Mouse (Mus musculus): ENCODE measurements around the gene Il17rd. TPM values are rescaled to one million over a fixed set of nuclear protein-coding genes. Genes with fewer than 3 reads are reported as not detected.

Il17rd gene
- polyA plus RNA-seq, 1 experiment from 2014 or later = 5.7 TPM

- Histone ChIP-seq H3K36me3 (ENCODE audit: control insufficient read depth, insufficient read depth, low read length) (no peaks in the 10 kb centered on the region), H3K4me1 (replicated peaks; ENCODE audit: control insufficient read depth, insufficient read depth, low read length) (no peaks in the 10 kb centered on the region), H3K9ac (ENCODE audit: low read depth, low read length) (no peak overlapping the region), H3K4me2 (replicated peaks; ENCODE audit: low read depth, low read length) (no peak overlapping the region), H3K9me3 (ENCODE audit: control insufficient read depth, low read length) (no peaks in the 10 kb centered on the region), H3K4me3 (ENCODE audit: low read depth, low read length) (no peak overlapping the region), H3K27ac (ENCODE audit: low read depth, low read length) (no peak overlapping the region), H3K27me3 (ENCODE audit: control insufficient read depth, insufficient read depth, low read length) (no peaks in the 10 kb centered on the region)
- 68% methylated on average over 5 of the region's 5 CpGs for WGBS
- ATAC-seq (ENCODE audit: low FRiP score) (no peak), DNase-seq (ENCODE audit: low spot score) (no peak)
These were observed 55.5 kb downstream of the Il17rd start for GRCm38 (mm10) chr14:27094247-27094646.

GRCm38 (mm10) chr14:27096133-27096532 is 57.4 kb downstream of the Il17rd start:
- ATAC-seq (ENCODE audit: low FRiP score) = no peak
- Histone ChIP-seq H3K27ac (ENCODE audit: low read depth, low read length) (no peak overlapping the region), H3K36me3 (ENCODE audit: control insufficient read depth, insufficient read depth, low read length) (no peaks in the 10 kb centered on the region)

DNA sequence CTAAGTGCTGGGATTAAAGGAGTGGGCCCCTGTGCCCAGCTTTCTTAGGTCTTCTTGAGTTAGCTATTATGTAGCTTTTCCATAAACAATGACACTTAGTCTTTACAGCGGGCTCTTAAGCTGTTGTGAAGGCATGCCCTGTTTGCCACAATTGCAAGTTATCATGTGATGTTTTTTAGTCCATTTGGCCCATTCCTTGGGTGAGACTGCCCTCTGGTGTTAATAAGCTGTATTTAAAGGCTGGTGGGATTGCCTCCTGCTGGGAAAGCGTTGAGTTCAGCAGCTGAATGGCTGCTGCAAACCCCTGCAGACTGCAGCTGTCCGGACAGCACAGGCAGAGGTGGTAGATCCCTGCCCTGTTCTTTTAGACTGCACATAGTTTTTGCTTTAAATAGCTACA is 58.0 kb downstream of the Il17rd start:
- no peak overlapping the region for H3K4me2 ChIP-seq (replicated peaks; ENCODE audit: low read depth, low read length)
- no peaks in the 10 kb centered on the region for H3K4me1 ChIP-seq (replicated peaks; ENCODE audit: control insufficient read depth, insufficient read depth, low read length)
- no peaks in the 10 kb centered on the region for H3K9me3 ChIP-seq (ENCODE audit: control insufficient read depth, low read length)
- H3K9ac ChIP-seq (ENCODE audit: low read depth, low read length) = no peak overlapping the region
- H3K27ac ChIP-seq (ENCODE audit: low read depth, low read length) = no peak overlapping the region
- ATAC-seq (ENCODE audit: low FRiP score) (peak; percentile 53; the same call in 1 of the 2 replicates), DNase-seq (ENCODE audit: low spot score) (peak; percentile 90)
- H3K27me3 ChIP-seq (ENCODE audit: control insufficient read depth, insufficient read depth, low read length) = no peaks in the 10 kb centered on the region
- no peak overlapping the region for H3K4me3 ChIP-seq (ENCODE audit: low read depth, low read length)
- WGBS = 22% methylated on average over 3 of the region's 3 CpGs
- no peaks in the 10 kb centered on the region for H3K36me3 ChIP-seq (ENCODE audit: control insufficient read depth, insufficient read depth, low read length)

More at GRCm38 (mm10) chr14:27096133-27096532, 57.4 kb downstream of the Il17rd start:
- DNase-seq (ENCODE audit: low spot score) = no peak
- no peaks in the 10 kb centered on the region for H3K27me3 ChIP-seq (ENCODE audit: control insufficient read depth, insufficient read depth, low read length)
- WGBS = 70% methylated on average over 9 of the region's 9 CpGs
- no peaks in the 10 kb centered on the region for H3K4me1 ChIP-seq (replicated peaks; ENCODE audit: control insufficient read depth, insufficient read depth, low read length)
- H3K4me3 ChIP-seq (ENCODE audit: low read depth, low read length) = no peak overlapping the region
- no peak overlapping the region for H3K9ac ChIP-seq (ENCODE audit: low read depth, low read length)
- H3K4me2 ChIP-seq (replicated peaks; ENCODE audit: low read depth, low read length) = no peak overlapping the region
- no peaks in the 10 kb centered on the region for H3K9me3 ChIP-seq (ENCODE audit: control insufficient read depth, low read length)

- H3K27ac ChIP-seq (ENCODE audit: low read depth, low read length) = no peak overlapping the region
- H3K27me3 ChIP-seq (ENCODE audit: control insufficient read depth, insufficient read depth, low read length) = no peaks in the 10 kb centered on the region
- WGBS = 71% methylated on average over 7 of the region's 7 CpGs
- H3K36me3 ChIP-seq (ENCODE audit: control insufficient read depth, insufficient read depth, low read length) = no peaks in the 10 kb centered on the region
- H3K9ac ChIP-seq (ENCODE audit: low read depth, low read length) = no peak overlapping the region
- no peaks in the 10 kb centered on the region for H3K4me1 ChIP-seq (replicated peaks; ENCODE audit: control insufficient read depth, insufficient read depth, low read length)
- DNase-seq (ENCODE audit: low spot score) (no peak), ATAC-seq (ENCODE audit: low FRiP score) (no peak)
- no peak overlapping the region for H3K4me2 ChIP-seq (replicated peaks; ENCODE audit: low read depth, low read length)
- no peak overlapping the region for H3K4me3 ChIP-seq (ENCODE audit: low read depth, low read length)
- H3K9me3 ChIP-seq (ENCODE audit: control insufficient read depth, low read length) = no peaks in the 10 kb centered on the region
These were observed 63.0 kb downstream of the Il17rd start for GRCm38 (mm10) chr14:27101735-27102134.

- Histone ChIP-seq H3K9me3 (ENCODE audit: control insufficient read depth, low read length) (no peaks in the 10 kb centered on the region), H3K4me3 (ENCODE audit: low read depth, low read length) (no peak overlapping the region), H3K4me2 (replicated peaks; ENCODE audit: low read depth, low read length) (no peak overlapping the region), H3K9ac (ENCODE audit: low read depth, low read length) (no peak overlapping the region), H3K27ac (ENCODE audit: low read depth, low read length) (no peak overlapping the region), H3K36me3 (ENCODE audit: control insufficient read depth, insufficient read depth, low read length) (no peaks in the 10 kb centered on the region), H3K27me3 (ENCODE audit: control insufficient read depth, insufficient read depth, low read length) (no peaks in the 10 kb centered on the region), H3K4me1 (replicated peaks; ENCODE audit: control insufficient read depth, insufficient read depth, low read length) (no peaks in the 10 kb centered on the region)
- 82% methylated on average over 6 of the region's 6 CpGs for WGBS
- ATAC-seq (ENCODE audit: low FRiP score) (no peak), DNase-seq (ENCODE audit: low spot score) (no peak)
These were observed 64.0 kb downstream of the Il17rd start for GRCm38 (mm10) chr14:27102720-27103119.

GRCm38 (mm10) chr14:27105731-27106457 is 67.2 kb downstream of the Il17rd start:
- DNase-seq (ENCODE audit: low spot score) = no peak
- Histone ChIP-seq H3K36me3 (ENCODE audit: control insufficient read depth, insufficient read depth, low read length) (no peaks in the 10 kb centered on the region), H3K9ac (ENCODE audit: low read depth, low read length) (no peak overlapping the region), H3K4me2 (replicated peaks; ENCODE audit: low read depth, low read length) (no peak overlapping the region), H3K4me1 (replicated peaks; ENCODE audit: control insufficient read depth, insufficient read depth, low read length) (no peaks in the 10 kb centered on the region), H3K4me3 (ENCODE audit: low read depth, low read length) (no peak overlapping the region), H3K27ac (ENCODE audit: low read depth, low read length) (no peak overlapping the region), H3K27me3 (ENCODE audit: control insufficient read depth, insufficient read depth, low read length) (no peaks in the 10 kb centered on the region), H3K9me3 (ENCODE audit: control insufficient read depth, low read length) (no peaks in the 10 kb centered on the region)
- ATAC-seq (ENCODE audit: low FRiP score) = no peak
- WGBS = 62% methylated on average over 12 of the region's 12 CpGs

DNA sequence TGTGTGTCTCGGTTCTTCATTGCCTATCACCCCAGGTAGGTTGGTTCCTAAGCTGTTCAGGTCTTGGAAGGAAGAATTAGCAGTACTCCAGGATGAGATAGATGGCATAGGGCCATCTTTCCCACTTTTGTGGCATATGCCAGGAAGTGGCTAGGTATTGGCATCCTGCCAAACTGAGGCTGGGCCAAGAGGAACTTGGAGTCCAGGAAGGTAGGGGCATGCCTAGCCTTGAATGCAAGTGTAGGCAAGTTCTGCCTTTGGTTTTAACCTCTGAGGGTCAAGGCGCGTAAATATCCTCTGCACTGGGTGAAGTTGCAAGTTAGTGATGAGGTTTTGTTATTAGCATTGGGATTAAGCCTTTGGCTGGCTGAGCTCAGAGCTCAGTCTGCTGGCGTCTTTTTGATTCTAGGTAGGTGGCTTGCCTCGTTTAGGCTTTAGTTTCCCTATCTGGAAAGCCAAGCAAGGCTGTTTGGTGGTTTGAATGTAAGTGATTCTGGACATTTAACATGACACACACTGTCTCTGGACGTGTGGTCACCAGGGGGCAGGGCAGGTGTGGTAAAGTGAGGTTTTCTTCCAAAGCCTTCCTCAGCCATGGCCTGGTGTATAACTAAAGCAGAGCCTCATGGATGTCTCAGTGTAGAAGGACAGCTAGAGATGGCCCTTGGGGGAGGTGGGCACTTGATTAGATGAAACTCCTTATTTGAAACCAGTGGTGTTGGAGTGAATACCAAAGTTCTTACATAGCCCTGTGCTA is 70.2 kb downstream of the Il17rd start:
- Histone ChIP-seq H3K4me1 (replicated peaks; ENCODE audit: control insufficient read depth, insufficient read depth, low read length) (no peaks in the 10 kb centered on the region), H3K4me3 (ENCODE audit: low read depth, low read length) (no peak overlapping the region), H3K9ac (ENCODE audit: low read depth, low read length) (no peak overlapping the region), H3K27me3 (ENCODE audit: control insufficient read depth, insufficient read depth, low read length) (peaks cover 5% of the 10 kb centered on the region; the same call in 1 of the 2 replicates), H3K27ac (ENCODE audit: low read depth, low read length) (no peak overlapping the region), H3K4me2 (replicated peaks; ENCODE audit: low read depth, low read length) (no peak overlapping the region), H3K9me3 (ENCODE audit: control insufficient read depth, low read length) (no peaks in the 10 kb centered on the region), H3K36me3 (ENCODE audit: control insufficient read depth, insufficient read depth, low read length) (no peaks in the 10 kb centered on the region)
- DNase-seq (ENCODE audit: low spot score) (no peak), ATAC-seq (ENCODE audit: low FRiP score) (no peak)
- 78% methylated on average over 6 of the region's 6 CpGs for WGBS

DNA sequence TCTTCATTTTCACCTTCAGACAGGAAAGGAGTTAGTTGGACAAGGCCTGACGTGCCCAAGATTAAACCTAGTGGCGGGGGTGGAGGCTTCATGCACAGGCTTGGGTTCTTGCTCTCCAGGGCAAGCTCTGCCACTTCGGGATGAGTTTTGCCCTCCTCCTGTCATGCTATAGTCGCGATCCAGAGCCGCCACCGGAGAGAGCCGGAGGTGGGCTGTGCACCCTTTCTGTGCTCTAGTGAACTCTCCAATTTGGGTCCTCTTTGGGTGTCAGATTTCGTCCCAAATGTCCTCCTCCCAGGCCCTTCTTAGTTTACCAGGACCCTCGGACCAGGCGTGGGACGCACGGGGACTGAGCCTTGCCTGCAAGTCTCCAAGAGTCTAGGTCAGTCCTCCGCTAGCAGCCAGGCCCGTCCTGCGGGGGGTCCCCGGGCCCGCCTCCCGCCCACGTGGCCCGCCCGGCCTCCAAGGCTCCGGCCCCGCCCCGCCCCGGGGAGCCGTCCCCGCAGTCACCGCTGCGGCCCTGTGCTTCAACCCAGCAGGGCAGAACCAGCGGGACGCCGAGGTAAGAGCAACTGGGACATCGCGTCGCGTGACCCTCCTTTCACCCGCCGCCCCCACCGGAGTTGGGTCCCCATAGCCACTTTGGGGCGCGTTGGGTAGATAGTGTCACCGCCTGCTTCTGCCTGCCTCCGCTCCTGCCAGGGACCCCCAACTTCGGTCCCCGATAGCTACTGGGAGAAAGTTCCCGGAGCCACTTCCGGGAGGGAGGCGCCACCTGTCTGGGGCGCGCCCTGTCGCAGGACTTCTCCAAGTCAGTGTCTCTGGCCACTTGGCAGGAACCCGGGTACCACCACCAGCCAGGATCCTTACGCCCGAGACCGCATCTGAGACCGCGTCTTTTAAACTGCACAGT is 75.9 kb downstream of the Il17rd start, which contains the start of gene Arhgef3:
Gene Arhgef3 (plus strand): TSS at position 538 of the 913 bp plus-strand sequence.
- ATAC-seq (ENCODE audit: low FRiP score) (peak; percentile 66; the same call in 1 of the 2 replicates), DNase-seq (ENCODE audit: low spot score) (peak; percentile 67)
- Histone ChIP-seq H3K27me3 (ENCODE audit: control insufficient read depth, insufficient read depth, low read length) (peaks cover 21% of the 10 kb centered on the region), H3K27ac (ENCODE audit: low read depth, low read length) (no peak within 1 kb of the TSS), H3K4me2 (replicated peaks; ENCODE audit: low read depth, low read length) (peak within 1 kb of the TSS; percentile 99), H3K9ac (ENCODE audit: low read depth, low read length) (peak within 1 kb of the TSS; percentile 52), H3K4me3 (ENCODE audit: low read depth, low read length) (peak within 1 kb of the TSS; percentile 55), H3K36me3 (ENCODE audit: control insufficient read depth, insufficient read depth, low read length) (no peaks in the 10 kb centered on the region), H3K4me1 (replicated peaks; ENCODE audit: control insufficient read depth, insufficient read depth, low read length) (peaks cover 3% of the 10 kb centered on the region; the same call in 1 of the 2 replicates), H3K9me3 (ENCODE audit: control insufficient read depth, low read length) (no peaks in the 10 kb centered on the region)
- 1% methylated on average over 58 of the region's 58 CpGs for WGBS

Data from hindbrain, embryonic 11.5 days (tissue).